Mouse (Mus musculus) neural tube, embryonic 15.5 days (tissue): ENCODE measurements around the gene Zc3h12a. TPM values are rescaled to one million over a fixed set of nuclear protein-coding genes. Genes with fewer than 3 reads are reported as not detected.

Source experiments
- ATAC-seq: fragments of 200-750 bp; cut with Nextera tagmentation; 2 replicates; pipeline ENCODE4 v1.8.0; 2017; ENCODE audit warnings: mild to moderate bottlenecking, moderate TSS enrichment, moderate library complexity; ENCODE audit not compliant: low FRiP score
- H3K27ac ChIP-seq: fragments of 300-500 bp; sonication (generic); replicated peaks from 2 replicates; pipeline ENCODE4 v1.5.1; 2015; ENCODE audit warnings: mild to moderate bottlenecking, inconsistent platforms
- H3K27me3 ChIP-seq: fragments of 300-500 bp; sonication (generic); replicated peaks from 2 replicates; pipeline ENCODE4 v1.6.1; 2015; ENCODE audit warnings: inconsistent platforms
- H3K36me3 ChIP-seq: fragments of 300-500 bp; sonication (generic); 2 replicates; pipeline ENCODE4 v1.6.1; 2015; ENCODE audit warnings: inconsistent platforms
- H3K4me1 ChIP-seq: fragments of 300-500 bp; sonication (generic); 2 replicates; pipeline ENCODE4 v1.6.1; 2015; ENCODE audit warnings: inconsistent platforms
- H3K4me2 ChIP-seq: fragments of 300-500 bp; sonication (generic); 2 replicates; pipeline ENCODE4 v1.6.1; 2015; ENCODE audit warnings: inconsistent platforms, mild to moderate bottlenecking, moderate library complexity
- H3K4me3 ChIP-seq: fragments of 300-500 bp; sonication (generic); replicated peaks from 2 replicates; pipeline ENCODE4 v1.5.1; 2015; ENCODE audit warnings: mild to moderate bottlenecking, inconsistent platforms
- H3K9ac ChIP-seq: fragments of 300-500 bp; sonication (generic); replicated peaks from 2 replicates; pipeline ENCODE4 v1.6.1; 2015; ENCODE audit warnings: mild to moderate bottlenecking, inconsistent platforms
- H3K9me3 ChIP-seq: fragments of 300-500 bp; sonication (generic); replicated peaks from 2 replicates; pipeline ENCODE4 v1.6.1; 2016; ENCODE audit warnings: inconsistent platforms
- WGBS: fragments of 180-500 bp; shearing (Covaris S2); methylation state at CpG from one replicate; pipeline ENCODE4 v1.1.7; 2015; ENCODE audit warnings: mixed read lengths; 5-methylcytosine and 5-hydroxymethylcytosine counted together
- polyA plus RNA-seq: library from polyadenylated mRNA; unstranded; fragments of >200 nt; fragmentation: Nextera tagmentation; extraction: Ambion mirVana; gene quantifications from 2 replicates; pipeline ENCODE4 v1.2.1, GENCODE M21; 2015

Gene Zc3h12a
- polyA plus RNA-seq, 1 experiment from 2014 or later: 0.15 TPM

DNA sequence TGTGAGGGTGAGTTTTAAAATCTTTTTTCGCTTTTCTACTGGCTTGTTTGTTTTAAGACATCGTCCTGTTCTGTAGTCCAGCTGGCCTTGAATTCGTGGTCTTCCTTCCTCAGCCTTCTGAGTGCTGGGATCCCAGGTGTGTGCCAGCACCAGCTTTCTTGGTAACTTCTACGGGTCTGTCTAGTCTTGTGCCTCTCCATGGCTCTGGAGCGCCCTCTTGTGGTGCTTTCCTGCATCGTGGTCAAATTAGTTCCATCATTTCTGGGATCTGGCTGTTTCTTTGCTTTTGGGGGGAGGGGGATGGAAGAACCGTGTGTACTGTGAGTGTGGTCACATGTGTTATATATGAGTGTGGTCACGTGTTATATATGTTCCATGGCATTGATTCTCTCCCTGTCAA is 28.2 kb downstream of the Zc3h12a start:
- H3K4me3 ChIP-seq: no peak overlapping the region
- no peak overlapping the region for H3K27ac ChIP-seq
- H3K36me3 ChIP-seq: peaks cover 26% of the 10 kb centered on the region
- H3K4me1 ChIP-seq: no peaks in the 10 kb centered on the region
- no peak overlapping the region for H3K4me2 ChIP-seq
- H3K9me3 ChIP-seq: no peaks in the 10 kb centered on the region
- peak; percentile 60; the same call in 1 of the 2 replicates for ATAC-seq
- no peaks in the 10 kb centered on the region for H3K27me3 ChIP-seq
- H3K9ac ChIP-seq: no peak overlapping the region
- 11% methylated on average over 8 of the region's 8 CpGs for WGBS

DNA sequence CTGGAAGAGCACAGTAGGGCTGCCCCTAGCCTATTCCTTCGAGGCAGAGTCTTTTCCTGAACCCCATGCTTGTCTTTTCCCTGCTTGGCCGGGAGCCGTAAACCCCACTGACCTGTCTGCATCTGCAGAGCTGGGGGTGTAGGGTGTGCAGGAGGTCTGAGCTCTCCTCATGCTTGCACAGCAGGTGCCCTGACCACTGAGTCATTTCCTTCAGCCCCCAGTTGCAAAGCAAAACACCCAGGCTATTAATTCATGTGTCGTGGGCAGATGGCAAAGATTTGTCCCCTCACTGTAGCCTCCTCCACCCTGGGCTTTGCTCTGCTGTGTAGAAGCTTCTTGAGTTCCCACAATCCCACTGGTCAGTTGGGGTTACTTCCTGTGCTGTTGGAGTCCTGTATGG is 30.2 kb downstream of the Zc3h12a start:
- Histone ChIP-seq H3K9ac (no peak overlapping the region), H3K9me3 (no peaks in the 10 kb centered on the region), H3K4me2 (no peak overlapping the region), H3K4me3 (no peak overlapping the region), H3K36me3 (peaks cover 20% of the 10 kb centered on the region), H3K27ac (no peak overlapping the region), H3K4me1 (no peaks in the 10 kb centered on the region), H3K27me3 (no peaks in the 10 kb centered on the region)
- WGBS: 89% methylated on average over 4 of the region's 4 CpGs
- ATAC-seq: no peak

DNA sequence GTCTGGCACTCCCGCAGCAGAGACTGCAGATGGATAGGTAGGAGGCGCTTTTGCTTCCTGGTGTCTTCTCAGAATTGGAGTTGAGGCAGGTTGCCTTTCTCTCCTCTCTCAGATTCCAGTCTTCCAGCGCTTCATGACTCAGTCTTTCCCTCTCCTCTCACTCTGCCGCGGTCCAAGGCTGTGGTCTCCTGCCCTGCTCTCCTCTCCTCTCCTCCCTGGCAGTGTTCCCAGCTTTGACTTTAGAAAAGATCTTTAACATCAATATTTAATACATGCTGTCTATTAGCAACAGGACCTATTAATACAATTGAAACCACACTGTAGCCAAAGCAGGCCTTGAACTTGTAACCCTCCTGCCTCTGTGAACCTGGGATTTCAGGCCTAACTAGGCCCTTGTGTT is 31.6 kb downstream of the Zc3h12a start:
- H3K9me3 ChIP-seq: no peaks in the 10 kb centered on the region
- H3K9ac ChIP-seq: no peak overlapping the region
- 97% methylated on average over 5 of the region's 5 CpGs for WGBS
- no peak overlapping the region for H3K4me2 ChIP-seq
- H3K27ac ChIP-seq: no peak overlapping the region
- no peak for ATAC-seq
- no peaks in the 10 kb centered on the region for H3K4me1 ChIP-seq
- peaks cover 28% of the 10 kb centered on the region for H3K36me3 ChIP-seq
- H3K27me3 ChIP-seq: no peaks in the 10 kb centered on the region
- no peak overlapping the region for H3K4me3 ChIP-seq

DNA sequence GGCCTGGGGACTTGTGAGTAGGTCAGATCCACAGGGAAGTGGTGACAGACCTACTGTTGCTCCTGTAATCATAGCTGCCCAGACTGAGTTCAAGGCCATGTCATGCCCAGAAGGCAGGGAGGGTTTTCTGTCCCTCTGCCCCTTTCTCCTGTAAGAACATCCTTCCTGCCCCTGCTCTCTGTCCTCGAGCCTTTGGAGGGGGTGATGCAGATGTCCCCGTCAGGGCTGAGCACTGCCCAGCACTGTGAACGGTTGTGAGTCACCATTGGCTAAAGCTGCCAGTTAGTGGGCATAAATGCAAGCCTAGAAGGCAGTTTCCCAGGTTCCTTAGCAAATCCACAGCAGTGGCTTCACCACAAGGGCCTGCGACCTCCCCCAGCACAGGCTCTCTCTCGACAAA is 34.6 kb downstream of the Zc3h12a start:
- Histone ChIP-seq H3K36me3 (peaks cover 52% of the 10 kb centered on the region), H3K4me2 (no peak overlapping the region), H3K4me1 (no peaks in the 10 kb centered on the region), H3K9ac (no peak overlapping the region), H3K9me3 (no peaks in the 10 kb centered on the region), H3K4me3 (no peak overlapping the region), H3K27me3 (no peaks in the 10 kb centered on the region), H3K27ac (no peak overlapping the region)
- 94% methylated on average over 5 of the region's 5 CpGs for WGBS
- no peak for ATAC-seq

DNA sequence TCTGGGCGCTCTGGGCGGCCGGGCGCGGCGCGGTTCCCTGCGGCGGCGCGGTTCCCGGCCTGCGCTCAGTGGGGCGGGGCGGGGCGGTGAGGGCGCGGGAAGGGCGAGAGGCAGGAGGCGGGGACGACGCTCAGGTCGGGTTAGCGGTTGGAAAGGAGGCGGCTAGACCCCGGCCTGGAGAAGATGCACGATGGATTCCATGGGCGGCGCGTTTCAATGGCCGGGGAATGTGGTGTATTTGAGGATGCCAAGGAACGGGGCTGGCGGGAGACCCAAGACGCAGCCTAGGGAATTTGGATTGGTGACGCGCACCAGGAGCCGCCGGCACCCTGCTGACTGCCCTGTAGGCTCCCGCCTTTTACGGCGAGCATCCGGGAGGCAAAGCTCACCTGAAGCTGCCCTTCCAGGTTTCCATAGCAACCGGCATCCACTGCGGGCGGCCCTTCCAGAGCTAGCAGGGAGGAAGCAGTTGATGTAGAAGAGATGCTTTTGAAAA is 42.2 kb downstream of the Zc3h12a start:
- no peaks in the 10 kb centered on the region for H3K27me3 ChIP-seq
- peaks cover 26% of the 10 kb centered on the region for H3K4me1 ChIP-seq
- H3K4me3 ChIP-seq: peak overlapping the region; percentile 89
- peaks cover 31% of the 10 kb centered on the region for H3K36me3 ChIP-seq
- H3K27ac ChIP-seq: peak overlapping the region; percentile 100
- WGBS: under 1% methylated on average over 37 of the region's 45 CpGs
- peak overlapping the region; percentile 97 for H3K9ac ChIP-seq
- peak; percentile 94 for ATAC-seq
- H3K9me3 ChIP-seq: no peaks in the 10 kb centered on the region
- H3K4me2 ChIP-seq: peak overlapping the region; percentile 86

DNA sequence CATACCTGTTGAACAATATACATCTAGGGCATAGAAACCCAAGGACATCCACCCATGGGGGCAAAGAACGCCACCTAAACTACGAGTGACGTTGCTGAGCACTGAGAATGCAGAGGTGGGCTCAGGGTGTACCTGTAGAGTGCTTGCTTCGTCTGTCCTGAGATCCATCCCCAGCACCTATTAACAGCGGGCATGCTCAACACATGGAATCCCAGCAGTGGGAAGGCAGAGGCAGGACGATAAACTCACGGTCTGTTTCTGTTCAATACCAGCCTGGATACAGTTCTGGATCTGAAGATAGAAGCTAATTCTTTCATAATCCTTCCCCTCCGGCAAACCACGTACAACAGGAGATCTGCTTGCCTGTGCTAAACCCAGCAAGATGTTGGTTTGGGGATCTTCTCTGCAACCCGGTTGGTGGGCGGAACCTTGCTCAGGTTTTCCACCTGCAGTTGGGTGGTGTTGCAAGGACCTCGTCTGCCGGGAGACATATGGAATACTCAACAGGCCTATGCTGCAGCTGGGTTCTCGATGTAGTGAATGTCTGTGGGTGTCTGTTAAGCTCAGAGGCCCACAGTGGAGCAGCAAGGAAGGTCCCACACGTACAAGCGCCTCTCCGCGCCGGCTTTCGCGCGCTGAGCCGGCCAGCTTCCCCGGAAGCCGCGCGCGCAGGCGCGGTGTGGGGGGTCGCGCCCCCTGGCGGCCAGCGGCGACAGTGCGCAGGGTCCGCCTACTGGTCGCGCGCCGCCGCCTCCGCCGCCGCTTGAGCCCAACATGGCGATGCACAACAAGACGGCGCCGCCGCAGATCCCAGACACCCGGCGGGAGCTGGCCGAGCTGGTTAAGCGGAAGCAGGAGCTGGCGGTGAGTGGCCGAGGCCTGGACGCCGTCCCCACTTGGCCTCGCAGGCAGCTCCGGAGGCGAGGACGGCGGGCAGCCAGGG is 43.0 kb downstream of the Zc3h12a start, which contains the start of gene Meaf6:
Gene Meaf6 (plus strand): TSS at position 732 of the 943 bp plus-strand sequence.
- Histone ChIP-seq H3K4me1 (peaks cover 26% of the 10 kb centered on the region), H3K27ac (peak within 1 kb of the TSS; percentile 100), H3K4me3 (peak within 1 kb of the TSS; percentile 89), H3K9me3 (no peaks in the 10 kb centered on the region), H3K4me2 (peak within 1 kb of the TSS; percentile 86), H3K9ac (peak within 1 kb of the TSS; percentile 97), H3K27me3 (no peaks in the 10 kb centered on the region), H3K36me3 (peaks cover 24% of the 10 kb centered on the region)
- under 1% methylated on average over 63 of the region's 63 CpGs for WGBS
- ATAC-seq: peak; percentile 91

DNA sequence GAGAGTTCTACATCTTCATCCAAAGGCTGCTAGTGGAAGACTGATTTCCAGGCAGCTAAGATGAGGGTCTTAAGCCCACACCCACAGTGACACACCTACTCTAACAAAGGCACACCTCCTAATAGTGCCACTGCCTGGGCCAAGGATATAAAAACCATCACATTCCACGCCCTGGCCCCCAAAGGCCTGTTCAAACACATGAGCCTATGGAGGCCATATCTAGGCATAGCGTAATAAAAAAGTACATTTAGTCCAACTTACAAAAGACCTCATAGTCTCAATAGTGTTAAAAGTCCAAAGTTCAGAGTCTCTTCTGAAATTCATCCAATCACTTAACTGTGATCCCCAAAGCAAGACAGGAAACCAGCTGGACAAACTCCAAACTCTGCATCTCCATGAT is 48.9 kb downstream of the Zc3h12a start:
- Histone ChIP-seq H3K9ac (no peak overlapping the region), H3K9me3 (no peaks in the 10 kb centered on the region), H3K27me3 (no peaks in the 10 kb centered on the region), H3K27ac (no peak overlapping the region), H3K36me3 (peaks cover 27% of the 10 kb centered on the region), H3K4me2 (no peak overlapping the region), H3K4me3 (no peak overlapping the region), H3K4me1 (no peaks in the 10 kb centered on the region)
- 91% methylated on average over 2 of the region's 2 CpGs for WGBS
- no peak for ATAC-seq

DNA sequence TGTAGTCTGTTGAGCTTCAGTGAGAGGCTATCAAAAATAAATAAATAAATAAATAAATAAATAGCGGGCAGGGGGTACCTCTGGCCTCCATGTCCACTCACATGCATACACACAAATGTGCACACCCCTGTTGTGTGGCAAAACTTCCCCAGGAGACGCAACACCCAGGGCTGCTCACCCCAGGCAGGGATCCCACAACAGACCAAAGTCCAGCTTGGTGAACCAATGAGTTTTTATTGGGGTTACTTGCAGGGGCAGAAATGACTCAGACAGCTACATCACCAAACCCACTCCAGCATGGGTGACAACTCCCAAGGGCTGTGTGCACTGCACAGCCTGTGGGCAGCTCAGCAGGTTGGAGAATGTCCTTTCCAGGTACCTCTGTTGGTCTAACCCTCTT is 49.9 kb downstream of the Zc3h12a start:
- Histone ChIP-seq H3K36me3 (peaks cover 37% of the 10 kb centered on the region), H3K9me3 (no peaks in the 10 kb centered on the region), H3K9ac (no peak overlapping the region), H3K4me2 (no peak overlapping the region), H3K27me3 (no peaks in the 10 kb centered on the region), H3K4me3 (no peak overlapping the region), H3K4me1 (no peaks in the 10 kb centered on the region), H3K27ac (no peak overlapping the region)
- ATAC-seq: no peak
- 91% methylated on average over 2 of the region's 2 CpGs for WGBS

Other genes starting within 250 kb of the Zc3h12a start
- gene Epha10, start 246.9 kb downstream of the Zc3h12a start, polyA plus RNA-seq: 9.4 and 13.7 TPM in 2 replicates
- 14.2 and 15.2 TPM in 2 replicates for gene 9930104L06Rik, start 190.8 kb downstream of the Zc3h12a start, polyA plus RNA-seq
- gene Cdca8, start 188.5 kb downstream of the Zc3h12a start, polyA plus RNA-seq: 22.1 and 51.7 TPM in 2 replicates
- 1.2 and 2.8 TPM in 2 replicates for gene Rspo1, start 141.4 kb downstream of the Zc3h12a start, polyA plus RNA-seq
- gene Gnl2, start 111.3 kb downstream of the Zc3h12a start, polyA plus RNA-seq: 88.6 and 91.7 TPM in 2 replicates
- 0.70 and 0.79 TPM in 2 replicates for gene Dnali1, start 62.1 kb downstream of the Zc3h12a start, polyA plus RNA-seq
- 24.1 and 24.3 TPM in 2 replicates for gene Snip1, start 61.2 kb downstream of the Zc3h12a start, polyA plus RNA-seq
- gene Meaf6, start 42.7 kb downstream of the Zc3h12a start, polyA plus RNA-seq: 141 and 164 TPM in 2 replicates